Mouse (Mus musculus) liver, embryonic 14.5 days (tissue): ENCODE measurements around the gene Bbc3. TPM values are rescaled to one million over a fixed set of nuclear protein-coding genes. Genes with fewer than 3 reads are reported as not detected.
A peak's percentile ranks its signal among the peaks of the same experiment; 100 is the strongest.
"Not testable (repeated sequence)": the region's sequence is repeated elsewhere in the genome, so short reads cannot be mapped to it uniquely, and the experiment has no call there.

Experiments
- ATAC-seq: fragments of 200-750 bp; cut with Nextera tagmentation; 2 replicates; pipeline ENCODE4 v1.8.0; 2017; ENCODE audit warnings: moderate number of reproducible peaks, mild to moderate bottlenecking, moderate library complexity; ENCODE audit not compliant: insufficient read depth
- DNase-seq, 3 experiments: peaks; one replicate each; pipeline ENCODE4 v3.0.0-alpha.2; 2012 to 2013; ENCODE audit warnings: low read depth in 3 of 3, low spot score in 3 of 3
- H3K27ac ChIP-seq: fragments of 300-500 bp; sonication (generic); 2 replicates; pipeline ENCODE4 v1.5.1; 2014; ENCODE audit warnings: moderate library complexity, mild to moderate bottlenecking, control low read depth, inconsistent platforms
- H3K27me3 ChIP-seq: fragments of 300-500 bp; sonication (generic); 2 replicates; pipeline ENCODE4 v1.6.1; 2014; ENCODE audit warnings: mild to moderate bottlenecking, low read length, moderate library complexity; ENCODE audit not compliant: control insufficient read depth, insufficient read depth
- H3K36me3 ChIP-seq: fragments of 300-500 bp; sonication (generic); replicated peaks from 2 replicates; pipeline ENCODE4 v1.6.1; 2014; ENCODE audit warnings: low read depth; ENCODE audit not compliant: control insufficient read depth, insufficient read depth
- H3K4me1 ChIP-seq, 2 experiments: fragments of 200-500 bp in 1 of 2; fragments of 300-500 bp in 1 of 2; sonication (generic) in 1 of 2; replicated peaks; 2 replicates each; pipeline ENCODE4 v1.6.1; 2012 to 2014; ENCODE audit warnings: antibody characterized with exemption in 1 of 2, inconsistent platforms in 1 of 2, low read length in 1 of 2; ENCODE audit not compliant: control insufficient read depth in 2 of 2, insufficient read depth in 2 of 2
- H3K4me2 ChIP-seq: fragments of 300-500 bp; sonication (generic); 2 replicates; pipeline ENCODE4 v1.6.1; 2014; ENCODE audit warnings: low read depth, mild to moderate bottlenecking, control low read depth, moderate library complexity
- H3K4me3 ChIP-seq, 2 experiments: fragments of 200-500 bp in 1 of 2; fragments of 300-500 bp in 1 of 2; sonication (generic) in 1 of 2; 2 replicates each; pipeline ENCODE4 v1.5.1; 2012 to 2014; ENCODE audit warnings: low read depth in 2 of 2, low read length in 2 of 2, mild to moderate bottlenecking in 2 of 2, control low read depth in 1 of 2, inconsistent platforms in 1 of 2, moderate library complexity in 1 of 2; ENCODE audit not compliant: insufficient read depth in 1 of 2
- H3K9ac ChIP-seq: fragments of 300-500 bp; sonication (generic); replicated peaks from 2 replicates; pipeline ENCODE4 v1.6.1; 2014; ENCODE audit warnings: mild to moderate bottlenecking, control low read depth, moderate library complexity
- H3K9me3 ChIP-seq: fragments of 300-500 bp; sonication (generic); 2 replicates; pipeline ENCODE4 v1.6.1; 2016; ENCODE audit warnings: low read length, mixed read lengths; ENCODE audit not compliant: control insufficient read depth
- CTCF ChIP-seq: IDR thresholded peaks from 2 replicates; pipeline ENCODE4 v1.5.1; 2016; ENCODE audit warnings: antibody characterized with exemption, low read depth, control low read depth
- EP300 ChIP-seq: IDR thresholded peaks from 2 replicates; pipeline ENCODE4 v1.6.1; 2016; ENCODE audit warnings: antibody characterized with exemption, low read depth
- WGBS: fragments of 180-500 bp; shearing (Covaris S2); extraction: QIAGEN DNeasy Blood & Tissue Kit; methylation state at CpG from one replicate; pipeline ENCODE4 v1.1.7; 2014; ENCODE audit not compliant: insufficient replicate concordance; 5-methylcytosine and 5-hydroxymethylcytosine counted together
- polyA plus RNA-seq, 2 experiments: library from polyadenylated mRNA; depleted of rRNA in 1 of 2; stranded (reverse) in 1 of 2; unstranded in 1 of 2; fragments of >200 nt; fragmentation: Nextera tagmentation in 1 of 2; extraction: Ambion mirVana in 1 of 2; gene quantifications; 2 replicates each; pipeline versions ENCODE4 v1.2.1 to v1.2.3; 2012 to 2014

The Bbc3 gene
- polyA plus RNA-seq, 2 experiments = 2.0 to 3.8 TPM

- no peak overlapping the region for H3K4me3 ChIP-seq
- no peak overlapping the region for H3K9ac ChIP-seq
- peaks cover 18% of the 10 kb centered on the region for H3K27me3 ChIP-seq
- H3K27ac ChIP-seq = no peak overlapping the region
- ATAC-seq (no peak), DNase-seq (no peak)
- no peak for TF ChIP-seq CTCF
- TF ChIP-seq EP300 = no peak
- peaks cover 15 to 25% of the 10 kb centered on the region in 2 experiments for H3K4me1 ChIP-seq
- WGBS = 60% methylated on average over 2 of the region's 2 CpGs
- H3K9me3 ChIP-seq = no peaks in the 10 kb centered on the region
- H3K4me2 ChIP-seq = no peak overlapping the region
- H3K36me3 ChIP-seq = no peaks in the 10 kb centered on the region
Measured at GRCm38 (mm10) chr7:16297616-16298015, 10.6 kb upstream of the Bbc3 start.

DNA sequence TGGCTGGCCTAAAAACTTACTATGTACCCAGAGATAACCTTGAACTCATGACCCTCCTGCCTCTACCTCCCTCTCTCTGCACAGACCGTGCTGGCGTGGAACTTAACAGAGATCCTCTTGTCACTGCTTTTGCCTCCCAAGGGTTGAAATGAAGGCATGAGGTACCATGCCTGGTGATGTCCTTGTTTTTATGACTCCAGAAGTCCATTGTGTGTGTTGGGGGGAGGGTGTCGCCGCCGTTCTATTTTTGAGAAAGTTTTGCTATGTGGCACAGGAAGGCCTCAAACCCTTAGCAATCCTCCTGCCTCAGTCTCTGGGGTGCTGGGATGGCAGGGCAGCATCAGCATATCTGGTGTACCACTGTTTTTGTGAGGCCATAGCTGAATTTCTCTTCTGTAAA is 9.3 kb upstream of the Bbc3 start:
- Histone ChIP-seq H3K9ac (no peak overlapping the region), H3K4me3 (no peak overlapping the region), H3K4me1 (peaks cover 15 to 25% of the 10 kb centered on the region in 2 experiments), H3K36me3 (no peaks in the 10 kb centered on the region), H3K27me3 (peaks cover 18% of the 10 kb centered on the region), H3K27ac (no peak overlapping the region), H3K4me2 (no peak overlapping the region), H3K9me3 (no peaks in the 10 kb centered on the region)
- TF ChIP-seq EP300 (no peak), CTCF (no peak)
- ATAC-seq = no peak
- DNase-seq = no peak
- WGBS = 75% methylated on average over 5 of the region's 5 CpGs

DNA sequence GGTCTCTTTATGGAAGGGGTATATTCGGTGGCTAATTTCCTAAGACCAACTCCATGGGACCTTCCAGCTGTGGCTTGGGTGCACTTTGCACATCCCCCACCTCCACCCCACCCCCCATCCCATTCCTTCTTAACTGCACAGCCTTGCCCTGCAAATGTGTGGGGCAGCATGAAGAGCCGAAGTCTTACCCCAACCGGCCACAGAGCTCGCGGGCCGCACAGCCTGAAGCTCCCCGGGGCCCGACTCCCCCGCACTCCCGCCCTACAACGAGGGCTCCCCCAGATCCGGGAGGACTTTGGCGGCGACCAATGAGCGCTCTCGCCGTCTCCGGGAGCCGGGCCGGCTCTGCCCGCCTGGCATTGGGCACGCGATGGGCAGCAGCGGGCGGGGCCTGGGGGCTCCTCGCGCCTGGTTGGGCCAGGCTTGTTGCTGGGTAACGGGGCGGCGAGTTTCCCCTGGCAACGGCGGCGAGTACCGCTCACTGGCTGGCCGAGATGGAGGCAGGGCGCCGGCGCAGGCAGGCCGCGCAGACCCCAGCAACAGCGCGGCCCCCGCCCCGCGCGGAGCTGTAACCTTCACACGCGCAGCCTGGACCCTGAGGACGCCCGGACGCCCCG is 8.7 kb upstream of the Bbc3 start:
- Histone ChIP-seq H3K9ac (no peak overlapping the region), H3K4me1 (peaks cover 11 to 23% of the 10 kb centered on the region in 2 experiments), H3K4me3 (peak overlapping the region in 1 of 2 experiments; percentile 27; a peak in 1 of 4 replicates), H3K4me2 (peak overlapping the region; percentile 47), H3K36me3 (no peaks in the 10 kb centered on the region), H3K27me3 (peaks cover 18% of the 10 kb centered on the region), H3K27ac (no peak overlapping the region), H3K9me3 (no peaks in the 10 kb centered on the region)
- WGBS = 3% methylated on average over 52 of the region's 52 CpGs
- TF ChIP-seq CTCF = no peak
- DNase-seq (no peak), ATAC-seq (no peak)

- H3K27ac ChIP-seq = not testable (repeated sequence)
- 57% methylated on average over 6 of the region's 6 CpGs for WGBS
Measured at GRCm38 (mm10) chr7:16307141-16307540, 1.1 kb upstream of the Bbc3 start.

DNA sequence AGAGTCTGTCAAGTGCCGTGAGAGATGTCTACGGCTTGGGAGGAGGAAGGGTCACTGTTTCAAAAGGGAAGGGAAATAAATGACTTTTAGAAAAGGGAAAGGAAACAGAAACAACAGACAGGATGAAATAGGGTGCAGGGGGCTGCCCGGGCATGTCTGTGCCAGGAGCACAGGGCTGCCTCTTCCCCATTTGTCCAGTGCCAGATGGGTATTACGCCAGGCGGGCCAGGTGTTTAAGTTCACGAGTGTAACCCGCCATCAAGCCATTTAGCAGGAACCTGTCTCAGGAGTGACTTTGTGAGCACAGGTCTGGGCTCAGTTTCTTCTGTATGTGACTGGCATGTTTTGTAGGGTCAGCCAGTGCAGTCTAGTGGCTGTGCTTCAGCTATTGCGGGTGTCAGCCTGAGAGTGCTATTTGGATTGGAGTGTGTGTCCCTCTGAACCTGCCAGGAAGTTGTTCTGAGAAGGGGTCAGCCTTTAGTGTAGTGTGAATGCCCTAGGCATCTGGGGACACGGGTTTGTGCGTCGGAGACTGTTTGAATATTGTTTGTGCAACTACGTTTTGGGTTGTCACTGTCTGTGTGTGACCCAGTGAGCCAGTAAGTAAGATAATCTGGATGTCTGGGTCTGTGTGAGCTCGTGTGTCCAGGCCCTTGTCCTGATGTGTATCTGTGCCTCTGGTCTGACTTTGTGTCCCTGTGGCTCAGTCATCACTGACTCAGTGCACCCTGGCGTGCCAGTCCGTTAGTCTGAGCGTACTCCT is 543 bp downstream of the Bbc3 start:
- DNase-seq (no peak), ATAC-seq (no peak)
- no peaks in the 10 kb centered on the region for H3K36me3 ChIP-seq
- no peaks in the 10 kb centered on the region for H3K9me3 ChIP-seq
- H3K4me2 ChIP-seq = peak overlapping the region; percentile 99
- peak overlapping the region; percentile 87 for H3K9ac ChIP-seq
- H3K27me3 ChIP-seq = peaks cover 10% of the 10 kb centered on the region
- 37% methylated on average over 16 of the region's 16 CpGs for WGBS
- TF ChIP-seq CTCF = no peak
- peak overlapping the region; percentile 87 for H3K27ac ChIP-seq
- peak overlapping the region; percentile 47 to 92 for H3K4me3 ChIP-seq
- peaks cover 30 to 32% of the 10 kb centered on the region in 2 experiments for H3K4me1 ChIP-seq

More at GRCm38 (mm10) chr7:16307141-16307540, 1.1 kb upstream of the Bbc3 start:
- not testable (repeated sequence) for ATAC-seq, H3K4me3 ChIP-seq, H3K9me3 ChIP-seq, H3K9ac ChIP-seq, H3K27me3 ChIP-seq, H3K4me2 ChIP-seq, DNase-seq, H3K36me3 ChIP-seq
- peaks cover 17 to 20% of the 10 kb centered on the region in 2 experiments for H3K4me1 ChIP-seq
